In the genomic region with DNA sequence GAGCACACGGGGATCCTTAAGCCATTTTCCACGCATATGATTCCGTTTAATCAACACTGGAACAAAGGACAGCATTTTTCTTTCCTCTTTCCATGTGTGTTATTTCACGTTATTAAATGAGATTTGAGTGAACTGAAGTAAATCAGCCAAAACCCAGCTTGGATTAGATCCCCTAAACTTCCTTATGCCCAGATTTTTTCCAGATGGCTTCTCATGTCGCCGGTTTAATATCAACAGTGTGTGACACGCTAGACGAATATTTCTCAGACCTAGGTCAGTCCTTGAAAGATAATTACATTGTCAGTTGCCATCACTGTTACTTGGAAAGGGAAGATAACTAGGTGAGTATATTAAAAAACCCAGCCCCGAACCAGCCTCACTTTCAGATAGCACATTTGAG, we compare ENCODE assay signal across 21 mouse cellular contexts.
DNase-seq lines count a peak whose midpoint lies in the region; ATAC-seq lines count a peak whose summit lies in the region.
"Had no signal": no experiment of that assay in that cellular context is flagged by ENCODE, and none has a peak within 500 bp of the region (broad histone marks: within the 10 kb centered on the region; RNA-seq: fewer than 3 reads in every experiment).

No protein-coding gene starts in this region.

- no peak overlapping the region for H3K4me2 ChIP-seq in forebrain, embryonic 15.5 days (replicated peaks)
- 0 out of 2 replicates have a peak overlapping the region, but pooled peaks have one; percentile 21 for H3K4me2 ChIP-seq in limb, embryonic 12.5 days
- H3K4me2 ChIP-seq in intestine, embryonic 16.5 days (ENCODE audit: low read depth, low read length), result no peak overlapping the region
- H3K4me2 ChIP-seq: hindbrain, embryonic 13.5 days; liver, embryonic 11.5 days; midbrain, embryonic 12.5 days had no signal

- peak overlapping the region; percentile 47 for H3K27ac ChIP-seq in forebrain, embryonic 15.5 days (replicated peaks)
- no peak overlapping the region for H3K27ac ChIP-seq in forebrain, embryonic 10.5 days
- no peak overlapping the region for H3K27ac ChIP-seq in limb, embryonic 12.5 days
- H3K27ac ChIP-seq in intestine, embryonic 16.5 days (ENCODE audit: low read length), result no peak overlapping the region
- H3K27ac ChIP-seq: heart, embryonic 10.5 days; hindbrain, embryonic 13.5 days; kidney, postnatal 0 days; left cerebral cortex, adult 2 months; macrophage; midbrain, embryonic 12.5 days had no signal

- no peaks in the 10 kb centered on the region for H3K36me3 ChIP-seq in forebrain, embryonic 15.5 days
- no peaks in the 10 kb centered on the region for H3K36me3 ChIP-seq in forebrain, embryonic 10.5 days (replicated peaks)
- no peaks in the 10 kb centered on the region for H3K36me3 ChIP-seq in limb, embryonic 12.5 days
- H3K36me3 ChIP-seq in intestine, embryonic 16.5 days (ENCODE audit: control insufficient read depth, insufficient read depth, low read length), result no peaks in the 10 kb centered on the region
- H3K36me3 ChIP-seq: heart, embryonic 10.5 days; hindbrain, embryonic 13.5 days; midbrain, embryonic 12.5 days had no signal

- no peak for DNase-seq in forebrain, embryonic 10.5 days (ENCODE audit: extremely low spot score, low spot score)
- DNase-seq in retina, postnatal 1 day, result peak; percentile 6
- DNase-seq in retina, embryonic 14.5 days (ENCODE audit: low spot score), result no peak
- no peak for DNase-seq in heart, adult 11 months
- DNase-seq: adrenal gland, adult 8-10 months; cerebellum, adult 11 months; cerebellum, postnatal 14 days; gastrocnemius, postnatal 25 days; lung, adult 2 months; right cerebral cortex, postnatal 14 days; thymus, postnatal 4 days had no signal

- H3K27me3 ChIP-seq in forebrain, embryonic 15.5 days, result no peaks in the 10 kb centered on the region
- H3K27me3 ChIP-seq in forebrain, embryonic 10.5 days (ENCODE audit: poor library complexity, severe bottlenecking), result no peaks in the 10 kb centered on the region
- no peaks in the 10 kb centered on the region for H3K27me3 ChIP-seq in limb, embryonic 12.5 days
- H3K27me3 ChIP-seq in intestine, embryonic 16.5 days (replicated peaks; ENCODE audit: control insufficient read depth, insufficient read depth, low read length), result no peaks in the 10 kb centered on the region
- H3K27me3 ChIP-seq: hindbrain, embryonic 13.5 days; midbrain, embryonic 12.5 days had no signal

- H3K4me1 ChIP-seq in forebrain, embryonic 15.5 days, result 0 out of 2 replicates have a peak, but pooled peaks cover 3% of the 10 kb centered on the region
- H3K4me1 ChIP-seq in forebrain, embryonic 10.5 days, result 0 out of 2 replicates have a peak, but pooled peaks cover 4% of the 10 kb centered on the region
- peaks cover 10% of the 10 kb centered on the region for H3K4me1 ChIP-seq in limb, embryonic 12.5 days (replicated peaks)
- peaks cover 4% of the 10 kb centered on the region; the same call in 1 of the 2 replicates for H3K4me1 ChIP-seq in intestine, embryonic 16.5 days (ENCODE audit: control insufficient read depth, insufficient read depth, low read length)
- H3K4me1 ChIP-seq: hindbrain, embryonic 13.5 days had no signal

- no peak overlapping the region for H3K9ac ChIP-seq in forebrain, embryonic 15.5 days (replicated peaks)
- no peak overlapping the region for H3K9ac ChIP-seq in limb, embryonic 12.5 days (replicated peaks)
- no peak overlapping the region for H3K9ac ChIP-seq in intestine, embryonic 16.5 days (ENCODE audit: low read depth, low read length)
- H3K9ac ChIP-seq: hindbrain, embryonic 13.5 days; midbrain, embryonic 12.5 days had no signal

- ATAC-seq in forebrain, embryonic 15.5 days (replicated peaks), result no peak
- no peak for ATAC-seq in limb, embryonic 12.5 days (ENCODE audit: insufficient number of reproducible peaks, insufficient read depth, low FRiP score, low TSS enrichment, low read depth)
- ATAC-seq in intestine, embryonic 16.5 days, result no peak

- no peaks in the 10 kb centered on the region for H3K9me3 ChIP-seq in forebrain, embryonic 15.5 days
- no peaks in the 10 kb centered on the region for H3K9me3 ChIP-seq in forebrain, embryonic 10.5 days
- no peaks in the 10 kb centered on the region for H3K9me3 ChIP-seq in limb, embryonic 12.5 days
- no peaks in the 10 kb centered on the region for H3K9me3 ChIP-seq in intestine, embryonic 16.5 days (ENCODE audit: control insufficient read depth, low read length)
- H3K9me3 ChIP-seq: heart, embryonic 10.5 days; hindbrain, embryonic 13.5 days; midbrain, embryonic 12.5 days had no signal

- 47% methylated on average over 9 of the region's 9 CpGs for WGBS in forebrain, embryonic 15.5 days
- 72% methylated on average over 9 of the region's 9 CpGs for WGBS in forebrain, embryonic 10.5 days
- 37% methylated on average over 9 of the region's 9 CpGs for WGBS in limb, embryonic 12.5 days
- 50% methylated on average over 9 of the region's 9 CpGs for WGBS in intestine, embryonic 16.5 days

- H3K4me3 ChIP-seq in forebrain, embryonic 15.5 days, result no peak overlapping the region
- no peak overlapping the region for H3K4me3 ChIP-seq in forebrain, embryonic 10.5 days
- no peak overlapping the region for H3K4me3 ChIP-seq in limb, embryonic 12.5 days (replicated peaks)
- H3K4me3 ChIP-seq in intestine, embryonic 16.5 days (ENCODE audit: low read length), result no peak overlapping the region
- H3K4me3 ChIP-seq: heart, embryonic 10.5 days; hindbrain, embryonic 13.5 days; left cerebral cortex, adult 2 months; midbrain, embryonic 12.5 days had no signal
